Mouse (Mus musculus): Measurements from ENCODE around the gene Pmepa1.

GRCm38 (mm10) chr2:173261497-173261896 is 14.8 kb downstream of the Pmepa1 start:
- TF ChIP-seq POLR2A (IDR thresholded peaks at IDR 0.05; ENCODE audit: insufficient read depth, low read length) (no peak), CTCF (IDR thresholded peaks at IDR 0.05; ENCODE audit: low read depth, low read length) (no peak), EP300 (IDR thresholded peaks at IDR 0.05; ENCODE audit: insufficient read depth, low read depth, low read length) (no peak)
